Mouse (Mus musculus): ENCODE data around the gene Tex101.
"Not testable (repeated sequence)": the region's sequence is repeated elsewhere in the genome, so short reads cannot be mapped to it uniquely, and the experiment has no call there.

The Tex101 gene

GRCm38 (mm10) chr7:24636264-24636663 is 40.2 kb downstream of the Tex101 start, which contains the start of gene Lypd3:
TSS of gene Lypd3 (plus strand) at chr7:24636550.
- no peak for DNase-seq (ENCODE audit: low spot score)

- no peak for DNase-seq (ENCODE audit: low spot score)
Measured at GRCm38 (mm10) chr7:24630116-24630880, 46.2 kb downstream of the Tex101 start.

- no peak for DNase-seq (ENCODE audit: low spot score)
Measured at GRCm38 (mm10) chr7:24629672-24630071, 46.8 kb downstream of the Tex101 start.

- peak; percentile 89 for DNase-seq (ENCODE audit: low spot score)
Measured at GRCm38 (mm10) chr7:24628685-24629610, 47.5 kb downstream of the Tex101 start.

GRCm38 (mm10) chr7:24622967-24623366 is 53.5 kb downstream of the Tex101 start:
- DNase-seq (ENCODE audit: low spot score), result no peak

- DNase-seq (ENCODE audit: low spot score), result no peak
Measured at GRCm38 (mm10) chr7:24621193-24621592, 55.3 kb downstream of the Tex101 start.

- no peak for DNase-seq (ENCODE audit: low spot score)
Measured at GRCm38 (mm10) chr7:24619671-24620397, 56.6 kb downstream of the Tex101 start.

GRCm38 (mm10) chr7:24618374-24618773 is 58.1 kb downstream of the Tex101 start:
- DNase-seq (ENCODE audit: low spot score), result not testable (repeated sequence)

All from retina, embryonic 14.5 days (tissue).